Comparison of ENCODE assay signal across 9 mouse cellular contexts in the genomic region with DNA sequence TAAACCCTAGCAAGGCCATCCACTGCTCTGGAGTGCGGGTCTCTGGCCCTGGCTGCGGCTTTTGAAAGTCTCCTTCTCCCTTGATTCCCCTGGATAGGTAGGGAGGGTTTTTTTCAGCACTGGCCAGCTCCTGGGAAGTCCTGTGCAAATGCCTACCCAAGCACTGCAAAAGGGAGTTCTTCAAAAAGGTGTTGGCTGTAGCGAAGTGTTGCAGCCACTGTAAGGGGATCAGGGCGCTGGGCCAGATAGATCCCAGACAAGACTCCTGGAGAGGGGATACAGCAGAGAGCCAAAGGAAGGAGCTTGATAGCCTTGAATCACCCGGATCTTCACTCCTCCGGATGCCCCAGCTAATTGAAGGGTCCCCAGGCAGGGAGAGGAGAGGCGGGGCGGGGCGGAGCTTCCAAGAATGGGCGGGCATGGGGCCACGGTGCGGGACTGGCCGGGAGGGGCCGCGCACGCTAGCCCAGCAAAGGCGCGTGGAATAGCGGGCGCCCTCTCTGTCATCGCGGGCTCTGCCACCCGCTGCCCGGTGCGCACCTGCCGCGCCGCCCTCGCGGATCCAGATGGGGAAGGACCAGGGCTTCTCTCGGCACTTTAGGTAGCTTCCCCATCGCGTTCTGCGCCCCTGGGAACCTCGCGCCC. TPM values are rescaled to one million over a fixed set of nuclear protein-coding genes. Genes with fewer than 3 reads are reported as not detected.
A peak's percentile ranks its signal among the peaks of the same experiment; 100 is the strongest.
DNase-seq lines count a peak whose midpoint lies in the region; ATAC-seq and TF ChIP-seq lines count a peak whose summit lies in the region.
"Had no signal": no experiment of that assay in that cellular context is flagged by ENCODE, and none has a peak within 500 bp of the region (broad histone marks: within the 10 kb centered on the region; RNA-seq: fewer than 3 reads in every experiment).

No protein-coding gene starts in this region.

- WGBS in embryonic facial prominence, embryonic 10.5 days, result under 1% methylated on average over 36 of the region's 36 CpGs
- 2% methylated on average over 36 of the region's 36 CpGs for WGBS in hindbrain, embryonic 10.5 days
- 2% methylated on average over 36 of the region's 36 CpGs for WGBS in midbrain, embryonic 14.5 days

- no peaks in the 10 kb centered on the region for H3K9me3 ChIP-seq in embryonic facial prominence, embryonic 10.5 days
- H3K9me3 ChIP-seq in hindbrain, embryonic 10.5 days, result no peaks in the 10 kb centered on the region
- no peaks in the 10 kb centered on the region for H3K9me3 ChIP-seq in midbrain, embryonic 14.5 days (ENCODE audit: control insufficient read depth, low read length)

- no peak for TF ChIP-seq CTCF in layer of hippocampus, adult 2 months (conservative IDR thresholded peaks at IDR 0.05)

- peak overlapping the region; percentile 47 for H3K4me2 ChIP-seq in midbrain, embryonic 14.5 days (ENCODE audit: low read length)

- H3K4me1 ChIP-seq in embryonic facial prominence, embryonic 10.5 days, result peaks cover 21% of the 10 kb centered on the region
- H3K4me1 ChIP-seq in hindbrain, embryonic 10.5 days (replicated peaks), result peaks cover 24% of the 10 kb centered on the region
- H3K4me1 ChIP-seq in midbrain, embryonic 14.5 days (ENCODE audit: control insufficient read depth, insufficient read depth, low read length), result peaks cover 7% of the 10 kb centered on the region; the same call in 1 of the 2 replicates

- H3K4me3 ChIP-seq in layer of hippocampus, adult 2 months, result peak overlapping the region; percentile 36
- H3K4me3 ChIP-seq in embryonic facial prominence, embryonic 10.5 days, result peak overlapping the region; percentile 48
- peak overlapping the region; percentile 46 for H3K4me3 ChIP-seq in hindbrain, embryonic 10.5 days
- H3K4me3 ChIP-seq in midbrain, embryonic 14.5 days (replicated peaks; ENCODE audit: low read depth, low read length), result peak overlapping the region; percentile 19

- ATAC-seq in midbrain, embryonic 14.5 days (ENCODE audit: low FRiP score, low TSS enrichment), result no peak

- H3K9ac ChIP-seq in midbrain, embryonic 14.5 days (replicated peaks; ENCODE audit: low read length), result peak overlapping the region; percentile 20; the same call in 1 of the 2 replicates

- peaks cover 94% of the 10 kb centered on the region for H3K27me3 ChIP-seq in embryonic facial prominence, embryonic 10.5 days (replicated peaks; ENCODE audit: low read depth, poor library complexity, severe bottlenecking)
- H3K27me3 ChIP-seq in hindbrain, embryonic 10.5 days (ENCODE audit: insufficient read depth, poor library complexity, severe bottlenecking), result peaks cover 94% of the 10 kb centered on the region
- peaks cover 72% of the 10 kb centered on the region for H3K27me3 ChIP-seq in midbrain, embryonic 14.5 days (ENCODE audit: control insufficient read depth, insufficient read depth, low read length)

- no peak overlapping the region for H3K27ac ChIP-seq in layer of hippocampus, adult 2 months
- no peak overlapping the region for H3K27ac ChIP-seq in embryonic facial prominence, embryonic 10.5 days (replicated peaks)
- H3K27ac ChIP-seq in hindbrain, embryonic 10.5 days, result no peak overlapping the region
- H3K27ac ChIP-seq in midbrain, embryonic 14.5 days (replicated peaks; ENCODE audit: low read depth, low read length), result no peak overlapping the region

- no peaks in the 10 kb centered on the region for H3K36me3 ChIP-seq in embryonic facial prominence, embryonic 10.5 days (replicated peaks)
- no peaks in the 10 kb centered on the region for H3K36me3 ChIP-seq in hindbrain, embryonic 10.5 days
- no peaks in the 10 kb centered on the region for H3K36me3 ChIP-seq in midbrain, embryonic 14.5 days (ENCODE audit: control insufficient read depth, insufficient read depth, low read length)

- DNase-seq in layer of hippocampus, adult 2 months (ENCODE audit: low spot score in 2 of 2), result no peak
- DNase-seq in layer of hippocampus, postnatal 25 days (ENCODE audit: extremely low spot score in 1 of 2, low spot score in 1 of 2), result no peak
- DNase-seq in embryonic facial prominence, embryonic 10.5 days (ENCODE audit: low spot score), result peak; percentile 37
- no peak for DNase-seq in hindbrain, embryonic 10.5 days (ENCODE audit: low spot score)
- peak; percentile 11 for DNase-seq in midbrain, embryonic 14.5 days
- no peak for DNase-seq in adrenal gland, postnatal 4 days (ENCODE audit: low spot score in 2 of 2)
- no peak for DNase-seq in T-cell, adult 2 months (ENCODE audit: low spot score)
- DNase-seq in spleen, postnatal 10 days (ENCODE audit: low spot score in 2 of 2), result no peak

RNA-seq across cellular contexts. Expression of a gene that starts 12.6 kb away (rescaled TPM):
- total RNA-seq in layer of hippocampus, adult 2 months (2021), result 1 to 10 TPM; 1.2 to 2.2 TPM
- total RNA-seq in layer of hippocampus, postnatal 25 days (2021), result 1 to 10 TPM; 1.1 to 1.4 TPM
- polyA plus RNA-seq in embryonic facial prominence, embryonic 10.5 days (2016; fragmentation: Nextera tagmentation; extraction: Ambion mirVana), result 0.09 and 0.14 TPM in 2 replicates
- 0.07 and 0.18 TPM in 2 replicates for polyA plus RNA-seq in hindbrain, embryonic 10.5 days (2016; fragmentation: Nextera tagmentation; extraction: Ambion mirVana)
- 0.29 and 0.31 TPM in 2 replicates for polyA plus RNA-seq in midbrain, embryonic 14.5 days (2014; fragmentation: Nextera tagmentation; extraction: Ambion mirVana)
- total RNA-seq in adrenal gland, postnatal 4 days (2021), result 1 to 10 TPM; 1.2 TPM
- polyA plus RNA-seq: thymus, postnatal 0 days had no signal

RNA-seq across cellular contexts. Expression of a gene that starts 33.9 kb away (rescaled TPM):
- total RNA-seq in layer of hippocampus, adult 2 months (2021), result 10 to 100 TPM; 34.3 to 36.2 TPM
- total RNA-seq in layer of hippocampus, postnatal 25 days (2021), result 10 to 100 TPM; 34.6 to 39.0 TPM
- polyA plus RNA-seq in embryonic facial prominence, embryonic 10.5 days (2016; fragmentation: Nextera tagmentation; extraction: Ambion mirVana), result 221 and 226 TPM in 2 replicates
- polyA plus RNA-seq in hindbrain, embryonic 10.5 days (2016; fragmentation: Nextera tagmentation; extraction: Ambion mirVana), result 179 and 188 TPM in 2 replicates
- polyA plus RNA-seq in midbrain, embryonic 14.5 days (2014; fragmentation: Nextera tagmentation; extraction: Ambion mirVana), result 134 and 139 TPM in 2 replicates
- total RNA-seq in adrenal gland, postnatal 4 days (2021), result 100 to 1,000 TPM; 129 to 136 TPM

RNA-seq across cellular contexts. Expression of a gene that starts 40.7 kb away (rescaled TPM):
- total RNA-seq in layer of hippocampus, adult 2 months (2021), result 10 to 100 TPM; 50.1 to 56.3 TPM
- 10 to 100 TPM; 41.8 to 49.9 TPM for total RNA-seq in layer of hippocampus, postnatal 25 days (2021)
- 71.0 and 77.2 TPM in 2 replicates for polyA plus RNA-seq in embryonic facial prominence, embryonic 10.5 days (2016; fragmentation: Nextera tagmentation; extraction: Ambion mirVana)
- polyA plus RNA-seq in hindbrain, embryonic 10.5 days (2016; fragmentation: Nextera tagmentation; extraction: Ambion mirVana), result 75.7 and 85.7 TPM in 2 replicates
- polyA plus RNA-seq in midbrain, embryonic 14.5 days (2014; fragmentation: Nextera tagmentation; extraction: Ambion mirVana), result 75.1 and 84.3 TPM in 2 replicates
- total RNA-seq in adrenal gland, postnatal 4 days (2021), result 10 to 100 TPM; 64.3 to 72.7 TPM

RNA-seq across cellular contexts. Expression of a gene that starts 54.6 kb away (rescaled TPM):
- total RNA-seq in layer of hippocampus, adult 2 months (2021), result 10 to 100 TPM; 24.8 to 25.0 TPM
- total RNA-seq in layer of hippocampus, postnatal 25 days (2021), result 10 to 100 TPM; 23.4 to 25.2 TPM
- polyA plus RNA-seq in embryonic facial prominence, embryonic 10.5 days (2016; fragmentation: Nextera tagmentation; extraction: Ambion mirVana), result 62.1 and 65.4 TPM in 2 replicates
- polyA plus RNA-seq in hindbrain, embryonic 10.5 days (2016; fragmentation: Nextera tagmentation; extraction: Ambion mirVana), result 64.3 and 65.3 TPM in 2 replicates
- 30.0 and 30.8 TPM in 2 replicates for polyA plus RNA-seq in midbrain, embryonic 14.5 days (2014; fragmentation: Nextera tagmentation; extraction: Ambion mirVana)
- total RNA-seq in adrenal gland, postnatal 4 days (2021), result 10 to 100 TPM; 29.5 to 30.9 TPM

Comparison
In these comparisons a context has a peak if more than half of its experiments do, and no peak if none do; other contexts are left out.
1. DNase-seq: peak in embryonic facial prominence, embryonic 10.5 days (single experiment) and midbrain, embryonic 14.5 days (single experiment); none in layer of hippocampus, adult 2 months (0 of 2), layer of hippocampus, postnatal 25 days (0 of 2), hindbrain, embryonic 10.5 days (single experiment), adrenal gland, postnatal 4 days (0 of 2), T-cell, adult 2 months (single experiment) and spleen, postnatal 10 days (0 of 2).
2. Peak in every context shown above with its lines, with median percentiles within 50 percentile points of each other: H3K4me3 ChIP-seq.